Mouse (Mus musculus) lung, embryonic 14.5 days (tissue): ENCODE measurements around the gene Dgkg. TPM values are rescaled to one million over a fixed set of nuclear protein-coding genes. Genes with fewer than 3 reads are reported as not detected.

Experiments used
- ATAC-seq: fragments of 200-750 bp; cut with Nextera tagmentation; 2 replicates; pipeline ENCODE4 v1.8.0; 2017; ENCODE audit warnings: mild to moderate bottlenecking, moderate TSS enrichment, moderate library complexity; ENCODE audit not compliant: insufficient read depth
- DNase-seq: peaks from one replicate; pipeline ENCODE4 v3.0.0-alpha.2; 2015
- H3K27ac ChIP-seq: fragments of 300-500 bp; sonication (generic); 2 replicates; pipeline ENCODE4 v1.5.1; 2014; ENCODE audit warnings: low read depth, mild to moderate bottlenecking, moderate library complexity
- H3K27me3 ChIP-seq: fragments of 300-500 bp; sonication (generic); 2 replicates; pipeline ENCODE4 v1.6.1; 2014; ENCODE audit warnings: low read length, control low read depth; ENCODE audit not compliant: insufficient read depth
- H3K36me3 ChIP-seq: fragments of 300-500 bp; sonication (generic); 2 replicates; pipeline ENCODE4 v1.6.1; 2014; ENCODE audit warnings: control low read depth; ENCODE audit not compliant: insufficient read depth
- H3K4me1 ChIP-seq: fragments of 300-500 bp; sonication (generic); 2 replicates; pipeline ENCODE4 v1.6.1; 2014; ENCODE audit warnings: antibody characterized with exemption, control low read depth; ENCODE audit not compliant: insufficient read depth
- H3K4me2 ChIP-seq: fragments of 300-500 bp; sonication (generic); 2 replicates; pipeline ENCODE4 v1.6.1; 2014; ENCODE audit warnings: mild to moderate bottlenecking
- H3K4me3 ChIP-seq: fragments of 300-500 bp; sonication (generic); 2 replicates; pipeline ENCODE4 v1.5.1; 2014; ENCODE audit warnings: low read depth, low read length
- H3K9ac ChIP-seq: fragments of 300-500 bp; sonication (generic); 2 replicates; pipeline ENCODE4 v1.6.1; 2014
- H3K9me3 ChIP-seq: fragments of 300-500 bp; sonication (generic); 2 replicates; pipeline ENCODE4 v1.6.1; 2016; ENCODE audit warnings: low read depth, low read length, control low read depth
- CTCF ChIP-seq: IDR thresholded peaks from 2 replicates; pipeline ENCODE4 v1.5.1; 2016; ENCODE audit warnings: antibody characterized with exemption, low read depth
- WGBS: fragments of 180-500 bp; shearing (Covaris S2); extraction: QIAGEN DNeasy Blood & Tissue Kit; methylation state at CpG from one replicate; pipeline ENCODE4 v1.1.7; 2014; 5-methylcytosine and 5-hydroxymethylcytosine counted together
- polyA plus RNA-seq: library from polyadenylated mRNA; unstranded; fragments of >200 nt; fragmentation: Nextera tagmentation; extraction: Ambion mirVana; gene quantifications from 2 replicates; pipeline ENCODE4 v1.2.1, GENCODE M21; 2014

Dgkg gene
- polyA plus RNA-seq, 1 experiment from 2014 or later = 0.49 TPM

DNA sequence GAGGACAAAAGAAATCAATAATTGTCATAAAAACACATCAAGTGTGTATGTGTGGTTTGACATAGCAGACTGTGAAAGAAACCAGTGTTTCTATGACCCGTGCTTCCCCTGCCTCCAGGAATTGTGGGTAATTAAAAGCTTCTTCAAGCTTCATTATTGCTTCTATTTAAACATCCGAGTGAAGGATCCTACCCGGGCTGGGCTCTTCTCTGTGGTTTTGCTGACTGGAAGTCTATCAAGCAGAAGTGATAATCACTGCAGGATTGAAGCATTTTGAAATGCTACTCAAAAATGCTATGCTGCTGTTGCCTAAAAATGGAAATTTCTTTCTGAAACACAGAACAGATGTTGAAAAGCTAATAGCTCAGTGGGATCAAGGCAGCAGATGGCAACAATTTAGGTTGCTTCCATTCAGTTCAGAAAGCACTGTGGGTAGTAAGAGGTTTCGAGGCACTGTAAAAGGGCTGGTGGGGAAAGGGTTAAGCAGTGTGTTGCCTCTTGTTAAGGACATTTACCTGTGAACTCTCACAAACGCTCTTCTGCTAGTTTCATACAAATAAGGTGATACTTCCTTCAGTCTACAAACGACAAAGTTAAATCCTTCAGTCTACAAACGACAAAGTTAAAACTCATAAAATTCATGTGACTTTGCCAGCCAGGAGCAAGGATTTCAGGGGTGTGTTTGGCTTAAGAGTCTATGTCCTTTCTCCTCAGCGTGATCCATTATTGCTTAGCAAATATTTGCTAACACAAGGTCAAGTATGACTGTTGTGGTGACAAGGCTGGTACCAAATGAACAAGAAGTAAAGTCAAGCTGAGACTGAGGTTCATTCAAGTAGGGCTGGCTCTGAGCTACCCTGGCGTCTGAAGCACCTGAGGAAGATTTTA lies 43.6 kb downstream of the Dgkg start:
- Histone ChIP-seq H3K4me2 (no peak overlapping the region), H3K27ac (no peak overlapping the region), H3K9ac (no peak overlapping the region), H3K4me1 (no peaks in the 10 kb centered on the region), H3K36me3 (no peaks in the 10 kb centered on the region), H3K4me3 (no peak overlapping the region), H3K9me3 (no peaks in the 10 kb centered on the region), H3K27me3 (no peaks in the 10 kb centered on the region; the same call in 1 of the 2 replicates)
- no peak for ATAC-seq
- peak; percentile 25 for DNase-seq
- 49% methylated on average over 9 of the region's 9 CpGs for WGBS
- no peak for TF ChIP-seq CTCF

DNA sequence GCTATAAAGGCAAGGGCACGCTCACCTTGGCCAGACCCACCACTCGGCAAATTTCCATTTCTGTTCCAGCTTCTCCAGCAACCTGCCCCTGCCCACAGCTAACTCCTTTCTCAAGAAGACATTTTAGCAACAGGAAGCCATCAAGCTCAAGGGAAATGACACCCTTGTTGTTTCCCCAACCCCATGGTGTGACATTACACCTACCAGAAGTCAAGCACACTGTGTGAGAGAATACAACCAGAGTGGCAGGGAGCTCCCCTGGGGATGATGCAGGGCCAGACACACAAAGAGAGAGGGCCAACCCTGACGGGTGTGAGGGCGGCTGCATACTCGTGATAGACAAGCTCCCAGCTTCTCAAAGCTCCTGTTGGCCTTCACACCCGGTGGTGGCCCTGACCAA lies 49.0 kb downstream of the Dgkg start:
- no peak for TF ChIP-seq CTCF

DNA sequence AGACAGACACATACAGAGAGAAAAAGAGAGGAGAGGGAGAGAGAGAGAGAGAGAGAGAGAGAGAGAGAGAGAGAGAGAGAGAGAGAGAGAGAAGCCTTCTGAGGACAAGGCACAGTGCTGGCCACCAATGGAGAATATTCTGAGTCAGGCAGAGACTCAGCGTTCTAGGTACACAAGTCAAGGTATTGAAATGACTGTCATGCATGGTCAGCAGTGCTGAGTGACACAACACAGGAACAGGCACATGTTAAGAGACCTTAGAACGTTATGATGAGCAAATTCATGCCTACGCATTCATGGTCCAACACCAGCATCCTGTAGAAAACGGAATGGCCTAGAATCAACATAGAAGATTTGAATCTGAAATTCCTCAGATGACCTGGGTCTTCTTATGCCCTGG lies 50.0 kb downstream of the Dgkg start:
- 86% methylated on average over 4 of the region's 4 CpGs for WGBS
- Histone ChIP-seq H3K4me2 (no peak overlapping the region), H3K36me3 (no peaks in the 10 kb centered on the region), H3K27me3 (no peaks in the 10 kb centered on the region), H3K9ac (no peak overlapping the region), H3K4me1 (no peaks in the 10 kb centered on the region), H3K27ac (no peak overlapping the region), H3K9me3 (no peaks in the 10 kb centered on the region), H3K4me3 (no peak overlapping the region)
- TF ChIP-seq CTCF = no peak
- ATAC-seq (no peak), DNase-seq (no peak)

More for the DNA sequence above, 49.0 kb downstream of the Dgkg start:
- Histone ChIP-seq H3K4me3 (no peak overlapping the region), H3K27me3 (no peaks in the 10 kb centered on the region), H3K36me3 (no peaks in the 10 kb centered on the region), H3K4me1 (no peaks in the 10 kb centered on the region), H3K9ac (no peak overlapping the region), H3K9me3 (no peaks in the 10 kb centered on the region), H3K4me2 (no peak overlapping the region), H3K27ac (no peak overlapping the region)
- 25% methylated on average over 6 of the region's 6 CpGs for WGBS
- no peak for DNase-seq
- no peak for ATAC-seq

DNA sequence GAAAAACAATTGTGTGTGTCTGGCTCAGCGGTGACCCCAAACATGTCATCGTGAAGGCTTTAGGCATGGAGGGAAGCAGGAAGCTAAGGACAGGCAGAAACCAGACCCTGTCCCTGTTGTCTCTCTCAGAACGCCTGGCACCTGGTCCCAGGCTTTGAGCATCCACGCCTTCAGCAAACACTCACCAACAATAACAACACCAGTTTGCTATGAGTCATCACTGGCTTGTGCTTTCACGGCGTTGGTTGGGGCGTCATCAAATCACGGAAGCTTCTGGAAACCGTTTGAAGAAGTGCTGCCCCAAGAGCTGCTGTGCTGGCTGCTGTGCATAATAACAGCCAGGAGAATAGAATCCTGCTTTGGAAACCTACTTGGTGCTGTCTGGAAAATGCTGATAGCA lies 54.6 kb downstream of the Dgkg start:
- ATAC-seq = no peak
- TF ChIP-seq CTCF = no peak
- DNase-seq = no peak
- H3K27ac ChIP-seq = no peak overlapping the region
- H3K9ac ChIP-seq = no peak overlapping the region
- no peaks in the 10 kb centered on the region for H3K9me3 ChIP-seq
- WGBS = 74% methylated on average over 9 of the region's 9 CpGs
- no peak overlapping the region for H3K4me3 ChIP-seq
- H3K27me3 ChIP-seq = no peaks in the 10 kb centered on the region
- H3K4me1 ChIP-seq = no peaks in the 10 kb centered on the region
- no peak overlapping the region for H3K4me2 ChIP-seq
- H3K36me3 ChIP-seq = no peaks in the 10 kb centered on the region

DNA sequence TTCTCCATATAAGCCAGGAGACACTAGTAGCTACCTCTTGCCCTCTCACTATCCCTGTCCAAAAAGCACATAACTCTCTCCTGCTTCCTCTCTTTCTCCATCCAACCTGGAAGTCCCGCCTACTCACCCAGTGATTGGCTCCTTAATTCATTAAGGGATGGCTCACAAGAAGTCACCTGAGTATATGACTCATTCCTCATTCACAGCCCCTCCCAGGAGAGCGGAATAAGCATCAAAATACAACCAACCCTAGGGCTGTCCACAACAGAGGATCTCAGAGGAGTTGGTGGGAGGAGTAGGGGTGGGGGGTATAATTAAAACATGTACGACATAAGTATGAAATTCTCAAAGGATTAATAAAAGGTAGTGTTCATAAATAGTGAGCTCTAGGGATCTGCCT lies 55.3 kb downstream of the Dgkg start:
- DNase-seq (no peak), ATAC-seq (no peak)
- 77% methylated on average over 3 of the region's 3 CpGs for WGBS

DNA sequence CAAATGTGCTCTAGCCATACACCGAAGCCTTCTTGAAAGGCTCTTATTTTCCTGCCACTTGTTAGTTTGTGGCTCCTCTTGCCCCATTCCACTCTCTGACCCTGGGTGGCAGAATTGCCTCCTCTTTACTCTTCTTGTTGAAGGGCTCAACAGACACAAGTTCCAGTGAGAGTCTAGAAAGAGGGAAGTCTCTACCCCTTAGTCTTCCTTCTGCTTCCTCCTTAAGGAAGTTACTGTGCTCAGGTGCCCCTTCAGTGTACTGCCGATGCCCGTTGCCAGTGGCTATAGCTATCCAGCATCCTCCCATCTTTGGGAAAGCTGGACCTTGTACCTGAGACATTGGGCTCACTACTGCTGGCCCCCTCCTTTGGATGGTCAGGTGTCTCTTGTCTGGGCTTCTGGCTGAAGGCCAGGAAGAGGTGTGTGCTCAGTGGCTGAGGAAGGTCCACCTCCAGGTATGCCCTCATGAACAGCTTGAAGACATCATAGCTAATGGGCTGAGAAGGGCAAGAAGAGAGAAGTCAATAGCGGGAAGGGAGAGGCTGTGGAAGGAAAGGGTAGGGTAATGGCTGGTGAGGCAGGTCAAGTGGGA lies 56.8 kb downstream of the Dgkg start:
- H3K36me3 ChIP-seq = no peaks in the 10 kb centered on the region
- H3K4me2 ChIP-seq = no peak overlapping the region
- no peak for TF ChIP-seq CTCF
- no peaks in the 10 kb centered on the region for H3K27me3 ChIP-seq
- no peaks in the 10 kb centered on the region for H3K4me1 ChIP-seq
- H3K4me3 ChIP-seq = no peak overlapping the region
- no peak overlapping the region for H3K27ac ChIP-seq
- H3K9me3 ChIP-seq = no peaks in the 10 kb centered on the region
- ATAC-seq (no peak), DNase-seq (no peak)
- H3K9ac ChIP-seq = no peak overlapping the region
- 81% methylated on average over 4 of the region's 4 CpGs for WGBS

More for the DNA sequence above, 55.3 kb downstream of the Dgkg start:
- Histone ChIP-seq H3K9ac (no peak overlapping the region), H3K27ac (no peak overlapping the region), H3K4me2 (no peak overlapping the region), H3K4me1 (no peaks in the 10 kb centered on the region), H3K36me3 (no peaks in the 10 kb centered on the region), H3K27me3 (no peaks in the 10 kb centered on the region), H3K4me3 (no peak overlapping the region), H3K9me3 (no peaks in the 10 kb centered on the region)
- no peak for TF ChIP-seq CTCF

DNA sequence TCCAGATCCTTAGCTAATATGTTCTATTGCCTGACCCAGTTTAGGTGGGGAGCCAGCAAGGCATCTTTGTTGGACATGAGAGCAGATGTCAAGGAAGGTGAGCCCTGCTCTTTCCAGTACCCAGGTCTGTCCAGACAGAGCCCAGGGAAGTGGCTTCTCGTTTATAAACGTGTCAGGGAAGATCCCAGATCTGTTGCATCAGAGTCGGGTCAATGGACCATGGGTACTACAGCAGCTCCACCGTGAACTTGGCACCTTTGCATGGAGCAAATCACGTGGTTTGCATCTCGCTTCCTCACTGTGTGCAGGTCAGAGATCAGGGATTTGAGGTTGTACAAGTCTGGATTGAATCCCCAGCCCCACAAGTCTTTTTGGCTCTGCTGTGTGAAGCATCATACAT lies 58.3 kb downstream of the Dgkg start:
- whole genome bisulfite sequencing = 69% methylated on average over 6 of the region's 6 CpGs
- H3K27ac ChIP-seq = no peak overlapping the region
- no peak overlapping the region for H3K4me3 ChIP-seq
- H3K27me3 ChIP-seq = no peaks in the 10 kb centered on the region
- H3K9me3 ChIP-seq = no peaks in the 10 kb centered on the region
- TF ChIP-seq CTCF = no peak
- no peaks in the 10 kb centered on the region for H3K4me1 ChIP-seq
- no peaks in the 10 kb centered on the region for H3K36me3 ChIP-seq
- DNase-seq (no peak), ATAC-seq (no peak)
- H3K4me2 ChIP-seq = no peak overlapping the region
- H3K9ac ChIP-seq = no peak overlapping the region
